Mouse (Mus musculus) E14TG2a.4 (cell line): Measurements from ENCODE around the gene Dazl.

ENCODE experiments used
- CTCF ChIP-seq: conservative IDR thresholded peaks from 2 replicates; pipeline ENCODE4 v1.5.1; 2014; ENCODE audit warnings: low read length
- NANOG ChIP-seq: IDR thresholded peaks from 2 replicates; pipeline ENCODE4 v1.6.1; 2014; ENCODE audit warnings: borderline replicate concordance, low read length, mixed read lengths
- POU5F1 ChIP-seq: IDR thresholded peaks from 2 replicates; pipeline ENCODE4 v1.6.1; 2014; ENCODE audit warnings: low read length, borderline replicate concordance

DNA sequence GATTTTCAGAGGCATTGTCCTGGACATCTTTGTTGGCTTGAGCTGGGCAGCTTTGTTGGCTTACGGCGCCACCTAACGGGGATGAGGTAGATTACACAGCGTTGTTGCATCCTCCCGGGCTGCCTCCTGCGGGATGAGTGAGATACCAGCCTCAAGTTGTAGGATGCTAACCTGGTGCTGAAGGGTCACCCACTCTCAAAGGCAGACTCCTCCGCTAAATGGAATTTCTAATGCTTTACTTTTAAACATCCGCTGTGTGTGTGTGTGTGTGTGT lies 56.1 kb downstream of the Dazl start:
- TF ChIP-seq CTCF: peak; percentile 63
- no peak for TF ChIP-seq NANOG
- TF ChIP-seq POU5F1: no peak
